Mouse (Mus musculus) lung, embryonic 14.5 days (tissue): Measurements from ENCODE around the gene Tbx2. TPM values are rescaled to one million over a fixed set of nuclear protein-coding genes. Genes with fewer than 3 reads are reported as not detected.

Experiments
- ATAC-seq: fragments of 200-750 bp; cut with Nextera tagmentation; 2 replicates; pipeline ENCODE4 v1.8.0; 2017; ENCODE audit warnings: mild to moderate bottlenecking, moderate TSS enrichment, moderate library complexity; ENCODE audit not compliant: insufficient read depth
- DNase-seq: peaks from one replicate; pipeline ENCODE4 v3.0.0-alpha.2; 2015
- H3K27ac ChIP-seq: fragments of 300-500 bp; sonication (generic); 2 replicates; pipeline ENCODE4 v1.5.1; 2014; ENCODE audit warnings: low read depth, mild to moderate bottlenecking, moderate library complexity
- H3K27me3 ChIP-seq: fragments of 300-500 bp; sonication (generic); 2 replicates; pipeline ENCODE4 v1.6.1; 2014; ENCODE audit warnings: low read length, control low read depth; ENCODE audit not compliant: insufficient read depth
- H3K36me3 ChIP-seq: fragments of 300-500 bp; sonication (generic); 2 replicates; pipeline ENCODE4 v1.6.1; 2014; ENCODE audit warnings: control low read depth; ENCODE audit not compliant: insufficient read depth
- H3K4me1 ChIP-seq: fragments of 300-500 bp; sonication (generic); 2 replicates; pipeline ENCODE4 v1.6.1; 2014; ENCODE audit warnings: antibody characterized with exemption, control low read depth; ENCODE audit not compliant: insufficient read depth
- H3K4me2 ChIP-seq: fragments of 300-500 bp; sonication (generic); 2 replicates; pipeline ENCODE4 v1.6.1; 2014; ENCODE audit warnings: mild to moderate bottlenecking
- H3K4me3 ChIP-seq: fragments of 300-500 bp; sonication (generic); 2 replicates; pipeline ENCODE4 v1.5.1; 2014; ENCODE audit warnings: low read depth, low read length
- H3K9ac ChIP-seq: fragments of 300-500 bp; sonication (generic); 2 replicates; pipeline ENCODE4 v1.6.1; 2014
- H3K9me3 ChIP-seq: fragments of 300-500 bp; sonication (generic); 2 replicates; pipeline ENCODE4 v1.6.1; 2016; ENCODE audit warnings: low read depth, low read length, control low read depth
- CTCF ChIP-seq: IDR thresholded peaks from 2 replicates; pipeline ENCODE4 v1.5.1; 2016; ENCODE audit warnings: antibody characterized with exemption, low read depth
- WGBS: fragments of 180-500 bp; shearing (Covaris S2); extraction: QIAGEN DNeasy Blood & Tissue Kit; methylation state at CpG from one replicate; pipeline ENCODE4 v1.1.7; 2014; 5-methylcytosine and 5-hydroxymethylcytosine counted together
- polyA plus RNA-seq: library from polyadenylated mRNA; unstranded; fragments of >200 nt; fragmentation: Nextera tagmentation; extraction: Ambion mirVana; gene quantifications from 2 replicates; pipeline ENCODE4 v1.2.1, GENCODE M21; 2014

Tbx2 gene
- polyA plus RNA-seq, 1 experiment from 2014 or later: 67.5 TPM

GRCm38 (mm10) chr11:85844144-85844965 lies 12.0 kb downstream of the Tbx2 start:
- ATAC-seq: peak; percentile 59
- under 1% methylated on average over 54 of the region's 54 CpGs for WGBS
- Histone ChIP-seq H3K27me3 (peaks cover 24% of the 10 kb centered on the region), H3K36me3 (peaks cover 39% of the 10 kb centered on the region), H3K4me3 (peak overlapping the region; percentile 80), H3K4me1 (peaks cover 11% of the 10 kb centered on the region; the same call in 1 of the 2 replicates), H3K27ac (peak overlapping the region; percentile 99), H3K9ac (peak overlapping the region; percentile 99), H3K4me2 (peak overlapping the region; percentile 93), H3K9me3 (no peaks in the 10 kb centered on the region)
- DNase-seq: peak; percentile 94
- TF ChIP-seq CTCF: peak; percentile 93

- H3K4me2 ChIP-seq: peak overlapping the region; percentile 93
- 30% methylated on average over 5 of the region's 5 CpGs for WGBS
- peak overlapping the region; percentile 99 for H3K27ac ChIP-seq
- no peaks in the 10 kb centered on the region for H3K9me3 ChIP-seq
- H3K27me3 ChIP-seq: peaks cover 19% of the 10 kb centered on the region
- peak overlapping the region; percentile 80 for H3K4me3 ChIP-seq
- DNase-seq (no peak), ATAC-seq (no peak)
- peaks cover 11% of the 10 kb centered on the region; the same call in 1 of the 2 replicates for H3K4me1 ChIP-seq
- no peak for TF ChIP-seq CTCF
- H3K9ac ChIP-seq: peak overlapping the region; percentile 99
- H3K36me3 ChIP-seq: peaks cover 33% of the 10 kb centered on the region
Measured at GRCm38 (mm10) chr11:85844971-85845370, 12.6 kb downstream of the Tbx2 start.

DNA sequence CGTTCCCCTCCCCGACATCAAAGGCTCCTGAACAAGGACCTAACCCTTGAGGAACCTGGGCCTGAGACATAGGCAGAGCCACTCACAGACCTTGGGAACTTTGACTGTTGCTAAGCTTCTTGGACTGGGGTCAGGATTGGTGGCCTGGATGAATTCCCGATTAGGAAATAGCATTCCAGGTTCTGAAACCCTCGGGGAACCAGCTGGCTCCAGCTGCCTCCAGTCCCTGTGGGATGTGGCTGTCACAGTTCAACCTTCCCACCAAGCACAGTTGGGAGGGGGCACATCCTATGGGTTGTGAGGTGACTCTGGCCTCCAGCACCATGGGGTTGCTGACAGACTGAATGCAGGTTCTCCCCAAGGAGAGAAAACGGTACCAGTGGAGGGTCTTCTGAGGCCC lies 13.6 kb downstream of the Tbx2 start:
- WGBS: 23% methylated on average over 5 of the region's 5 CpGs
- TF ChIP-seq CTCF: no peak
- Histone ChIP-seq H3K9me3 (no peaks in the 10 kb centered on the region), H3K4me1 (peaks cover 7% of the 10 kb centered on the region; the same call in 1 of the 2 replicates), H3K27me3 (peaks cover 9% of the 10 kb centered on the region), H3K9ac (no peak overlapping the region), H3K4me3 (no peak overlapping the region), H3K27ac (peak overlapping the region; percentile 99), H3K4me2 (peak overlapping the region; percentile 23), H3K36me3 (peaks cover 23% of the 10 kb centered on the region)
- ATAC-seq: peak; percentile 21; the same call in 1 of the 2 replicates
- DNase-seq: peak; percentile 93

DNA sequence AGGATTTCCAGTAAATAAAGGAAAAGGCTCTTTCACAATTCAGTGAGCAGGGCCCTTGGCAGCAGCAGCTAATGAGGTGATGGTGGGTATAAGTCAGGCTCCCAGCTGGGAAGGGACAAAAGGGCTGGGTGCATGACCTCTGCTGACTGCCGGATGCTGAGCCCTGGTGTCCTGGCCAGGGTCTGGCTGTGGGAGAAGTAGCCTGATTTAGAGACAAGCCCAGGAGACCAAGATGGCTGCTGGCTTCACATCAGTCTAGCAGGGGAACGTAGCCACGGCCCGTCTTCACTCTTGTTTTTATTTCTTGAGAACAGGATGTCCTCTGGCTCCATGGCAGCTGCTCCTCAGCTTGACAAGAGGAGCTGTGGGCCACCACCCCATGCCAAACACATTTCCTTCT lies 14.2 kb downstream of the Tbx2 start:
- 22% methylated on average over 4 of the region's 4 CpGs for WGBS
- no peaks in the 10 kb centered on the region for H3K9me3 ChIP-seq
- no peak for TF ChIP-seq CTCF
- peak; percentile 88 for DNase-seq
- H3K4me3 ChIP-seq: no peak overlapping the region
- H3K27ac ChIP-seq: peak overlapping the region; percentile 99
- H3K9ac ChIP-seq: no peak overlapping the region
- peaks cover 4% of the 10 kb centered on the region; the same call in 1 of the 2 replicates for H3K27me3 ChIP-seq
- ATAC-seq: peak; percentile 12
- peak overlapping the region; percentile 6 for H3K4me2 ChIP-seq
- H3K36me3 ChIP-seq: peaks cover 17% of the 10 kb centered on the region
- H3K4me1 ChIP-seq: peaks cover 7% of the 10 kb centered on the region; the same call in 1 of the 2 replicates

DNA sequence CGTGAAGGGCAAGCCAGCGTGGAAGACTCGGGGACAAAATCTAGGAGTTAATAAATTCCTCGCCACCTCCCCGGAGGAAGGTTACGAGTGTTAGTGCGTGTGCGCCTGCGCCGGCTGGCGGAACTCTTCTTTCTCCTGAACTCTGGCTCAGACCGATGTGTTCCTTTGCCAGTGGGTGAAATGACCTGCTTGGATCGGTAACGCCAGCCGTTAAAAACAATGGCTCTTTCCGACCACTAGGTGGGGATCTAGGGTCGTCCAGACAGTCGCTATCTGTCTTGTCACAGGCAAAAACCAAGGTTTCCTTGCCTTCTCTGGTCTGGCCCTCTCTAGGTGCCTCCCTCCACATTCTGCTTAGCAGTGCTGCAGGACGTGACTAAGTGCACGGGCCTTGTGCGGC lies 16.7 kb downstream of the Tbx2 start:
- H3K27me3 ChIP-seq: no peaks in the 10 kb centered on the region

DNA sequence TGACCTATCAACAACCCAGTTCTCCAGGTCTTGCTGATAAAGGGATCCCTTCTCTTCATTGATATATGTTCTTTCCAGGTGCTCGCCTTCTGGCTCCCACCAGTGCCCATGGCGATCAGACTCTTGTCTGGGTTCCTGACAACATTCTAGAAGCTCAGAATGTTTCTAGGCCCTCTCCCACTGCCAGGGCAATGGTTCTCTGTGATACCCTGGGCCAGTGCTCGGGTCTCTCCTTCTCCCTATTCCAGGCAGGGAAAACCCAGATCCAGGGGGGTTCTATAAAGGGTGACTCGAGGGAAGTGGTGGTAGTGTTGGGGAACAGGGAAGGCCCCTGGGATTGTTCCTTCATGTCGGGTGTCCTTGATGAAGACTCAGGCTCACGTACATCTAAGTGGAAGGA lies 17.9 kb downstream of the Tbx2 start, which contains the start of gene Gm11444:
TSS of gene Gm11444 (minus strand) at position 101 of the 400 bp plus-strand sequence.
- no peak within 1 kb of the TSS for H3K27ac ChIP-seq
- H3K9ac ChIP-seq: no peak within 1 kb of the TSS
- no peak for TF ChIP-seq CTCF
- no peaks in the 10 kb centered on the region for H3K27me3 ChIP-seq
- H3K4me1 ChIP-seq: no peaks in the 10 kb centered on the region
- WGBS: 87% methylated on average over 6 of the region's 6 CpGs
- H3K4me3 ChIP-seq: peak within 1 kb of the TSS; percentile 7
- H3K4me2 ChIP-seq: peak within 1 kb of the TSS; percentile 51
- DNase-seq (no peak), ATAC-seq (no peak)
- no peaks in the 10 kb centered on the region for H3K36me3 ChIP-seq
- H3K9me3 ChIP-seq: no peaks in the 10 kb centered on the region

More for the DNA sequence above, 16.7 kb downstream of the Tbx2 start:
- Histone ChIP-seq H3K4me3 (peak overlapping the region; percentile 7), H3K27ac (no peak overlapping the region), H3K9me3 (no peaks in the 10 kb centered on the region), H3K4me2 (peak overlapping the region; percentile 51), H3K9ac (no peak overlapping the region), H3K4me1 (peaks cover 5% of the 10 kb centered on the region; the same call in 1 of the 2 replicates), H3K36me3 (no peaks in the 10 kb centered on the region)
- ATAC-seq (peak; percentile 15; the same call in 1 of the 2 replicates), DNase-seq (peak; percentile 96)
- 1% methylated on average over 21 of the region's 21 CpGs for WGBS
- peak; percentile 97 for TF ChIP-seq CTCF

DNA sequence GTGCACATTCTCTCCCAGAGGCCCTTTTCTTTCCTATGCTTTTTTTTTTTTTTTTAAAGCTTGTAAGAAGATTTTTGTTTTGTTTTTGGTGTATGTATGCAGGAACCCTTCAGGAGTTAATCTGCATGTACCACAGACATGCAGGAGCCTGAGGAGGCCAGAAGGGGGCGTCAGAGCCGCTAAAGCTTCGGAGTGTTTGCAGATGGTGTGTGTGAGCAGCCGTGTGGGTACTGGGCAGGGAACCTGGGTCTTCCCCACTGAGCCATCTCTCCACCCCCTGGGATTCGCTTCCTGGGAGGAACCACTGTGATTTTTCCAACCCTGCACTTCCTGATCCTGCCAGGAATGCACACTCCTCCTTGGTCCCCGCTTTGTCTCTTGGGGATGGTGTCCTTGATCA lies 18.4 kb downstream of the Tbx2 start:
- ATAC-seq: no peak
- H3K9ac ChIP-seq: no peak overlapping the region
- peak; percentile 65 for DNase-seq
- peak; percentile 53 for TF ChIP-seq CTCF
- H3K36me3 ChIP-seq: no peaks in the 10 kb centered on the region
- H3K4me2 ChIP-seq: no peak overlapping the region
- H3K4me1 ChIP-seq: no peaks in the 10 kb centered on the region
- no peak overlapping the region for H3K4me3 ChIP-seq
- WGBS: 40% methylated on average over 6 of the region's 6 CpGs
- no peaks in the 10 kb centered on the region for H3K27me3 ChIP-seq
- H3K27ac ChIP-seq: no peak overlapping the region
- no peaks in the 10 kb centered on the region for H3K9me3 ChIP-seq
